Mouse (Mus musculus) limb, embryonic 14.5 days (tissue): ENCODE results near the gene Per3. TPM values are rescaled to one million over a fixed set of nuclear protein-coding genes. Genes with fewer than 3 reads are reported as not detected.
"Not testable (repeated sequence)": the region's sequence is repeated elsewhere in the genome, so short reads cannot be mapped to it uniquely, and the experiment has no call there.

Source experiments
- ATAC-seq: fragments of 200-750 bp; cut with Nextera tagmentation; 2 replicates; pipeline ENCODE4 v1.8.0; 2017; ENCODE audit warnings: low read depth, moderate number of reproducible peaks, moderate TSS enrichment; ENCODE audit not compliant: low FRiP score
- DNase-seq: peaks from one replicate; pipeline ENCODE4 v3.0.0-alpha.2; 2015; ENCODE audit warnings: low spot score
- H3K27ac ChIP-seq: fragments of 300-500 bp; sonication (generic); replicated peaks from 2 replicates; pipeline ENCODE4 v1.5.1; 2014; ENCODE audit warnings: low read depth, mild to moderate bottlenecking, low read length, moderate library complexity, mixed read lengths
- H3K27me3 ChIP-seq: fragments of 300-500 bp; sonication (generic); 2 replicates; pipeline ENCODE4 v1.6.1; 2014; ENCODE audit warnings: low read length, mixed read lengths; ENCODE audit not compliant: control insufficient read depth, insufficient read depth
- H3K36me3 ChIP-seq: fragments of 300-500 bp; sonication (generic); 2 replicates; pipeline ENCODE4 v1.6.1; 2014; ENCODE audit warnings: mild to moderate bottlenecking, low read length, moderate library complexity, mixed read lengths; ENCODE audit not compliant: control insufficient read depth, insufficient read depth
- H3K4me1 ChIP-seq: fragments of 300-500 bp; sonication (generic); 2 replicates; pipeline ENCODE4 v1.6.1; 2014; ENCODE audit warnings: antibody characterized with exemption, low read length, mixed read lengths; ENCODE audit not compliant: control insufficient read depth, insufficient read depth
- H3K4me2 ChIP-seq: fragments of 300-500 bp; sonication (generic); replicated peaks from 2 replicates; pipeline ENCODE4 v1.6.1; 2014; ENCODE audit warnings: low read depth, mild to moderate bottlenecking, low read length, moderate library complexity; ENCODE audit not compliant: severe bottlenecking
- H3K4me3 ChIP-seq: fragments of 300-500 bp; sonication (generic); replicated peaks from 2 replicates; pipeline ENCODE4 v1.5.1; 2014; ENCODE audit warnings: low read length
- H3K9ac ChIP-seq: fragments of 300-500 bp; sonication (generic); 2 replicates; pipeline ENCODE4 v1.6.1; 2014; ENCODE audit warnings: mild to moderate bottlenecking, low read depth, low read length, moderate library complexity; ENCODE audit not compliant: severe bottlenecking
- H3K9me3 ChIP-seq: fragments of 300-500 bp; sonication (generic); 2 replicates; pipeline ENCODE4 v1.6.1; 2016; ENCODE audit warnings: low read length; ENCODE audit not compliant: control insufficient read depth
- POLR2A ChIP-seq: fragments of 200-500 bp; IDR thresholded peaks from 2 replicates; pipeline ENCODE4 v1.8.0; 2012; ENCODE audit warnings: inconsistent platforms, mild to moderate bottlenecking, moderate library complexity, borderline replicate concordance; ENCODE audit not compliant: insufficient read depth, insufficient read length; ENCODE audit errors: extremely low read depth
- WGBS: fragments of 180-500 bp; shearing (Covaris S2); extraction: QIAGEN DNeasy Blood & Tissue Kit; methylation state at CpG from one replicate; pipeline ENCODE4 v1.1.7; 2014; 5-methylcytosine and 5-hydroxymethylcytosine counted together
- polyA plus RNA-seq, 2 experiments: library from polyadenylated mRNA; depleted of rRNA in 1 of 2; stranded (reverse) in 1 of 2; unstranded in 1 of 2; fragments of >200 nt; fragmentation: Nextera tagmentation in 1 of 2; extraction: Ambion mirVana in 1 of 2; gene quantifications; 2 replicates each; pipeline versions ENCODE4 v1.2.1 to v1.2.3; 2012 to 2014

Gene Per3
- polyA plus RNA-seq, 2 experiments, result 6.1 to 7.8 TPM

DNA sequence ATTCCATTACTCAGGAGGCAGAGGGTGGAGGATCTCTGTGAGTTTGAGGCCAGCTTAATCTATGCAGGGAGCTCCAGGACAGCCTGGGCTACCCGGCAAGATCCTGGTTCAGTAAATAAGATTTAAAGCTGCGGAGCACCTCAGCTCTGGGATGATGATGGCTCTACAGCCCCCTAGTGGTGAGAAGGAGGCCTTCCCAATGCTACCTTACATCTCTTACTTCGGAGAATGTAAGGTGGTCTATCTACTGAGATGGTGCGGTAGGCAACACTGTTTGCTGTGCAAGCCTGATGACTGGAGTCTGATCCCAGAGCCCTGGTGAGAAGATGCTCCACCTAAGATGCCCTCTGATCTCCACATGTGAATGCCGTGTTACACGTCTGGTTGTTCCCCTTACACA, 17.5 kb downstream of the Per3 start:
- Histone ChIP-seq H3K9me3 (no peaks in the 10 kb centered on the region), H3K4me2 (no peak overlapping the region), H3K36me3 (0 out of 2 replicates have a peak, but pooled peaks cover 9% of the 10 kb centered on the region), H3K4me1 (no peaks in the 10 kb centered on the region), H3K4me3 (no peak overlapping the region), H3K9ac (no peak overlapping the region; the same call in 1 of the 2 replicates), H3K27ac (no peak overlapping the region), H3K27me3 (no peaks in the 10 kb centered on the region)
- no peak for TF ChIP-seq POLR2A
- ATAC-seq (no peak), DNase-seq (peak; percentile 47)
- WGBS, result 50% methylated on average over 6 of the region's 6 CpGs

DNA sequence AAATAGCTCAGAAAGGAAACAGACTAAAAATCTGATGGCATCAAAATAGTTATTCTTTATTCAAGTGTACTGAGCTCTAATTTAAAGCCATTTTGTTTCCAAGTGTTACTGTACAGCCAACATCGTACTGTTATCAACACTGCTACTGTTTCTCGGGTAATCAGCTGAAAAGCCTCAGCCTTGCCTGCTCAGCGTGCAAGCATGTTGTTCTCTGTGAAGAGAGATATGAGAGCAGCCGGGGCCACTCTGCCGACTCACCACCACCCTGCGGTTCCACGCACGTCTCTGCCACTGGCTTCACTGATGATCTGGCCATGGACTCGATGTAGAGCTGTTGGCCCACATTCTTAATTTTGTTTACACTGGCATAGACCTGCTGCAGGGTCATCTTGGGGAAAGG, 20.3 kb downstream of the Per3 start:
- ATAC-seq (no peak), DNase-seq (no peak)
- no peak overlapping the region for H3K4me2 ChIP-seq
- no peak overlapping the region for H3K4me3 ChIP-seq
- WGBS, result 88% methylated on average over 9 of the region's 9 CpGs
- no peaks in the 10 kb centered on the region for H3K4me1 ChIP-seq
- H3K36me3 ChIP-seq, result 0 out of 2 replicates have a peak, but pooled peaks cover 9% of the 10 kb centered on the region
- H3K9ac ChIP-seq, result no peak overlapping the region
- no peaks in the 10 kb centered on the region for H3K27me3 ChIP-seq
- no peak for TF ChIP-seq POLR2A
- H3K27ac ChIP-seq, result no peak overlapping the region
- no peaks in the 10 kb centered on the region for H3K9me3 ChIP-seq

DNA sequence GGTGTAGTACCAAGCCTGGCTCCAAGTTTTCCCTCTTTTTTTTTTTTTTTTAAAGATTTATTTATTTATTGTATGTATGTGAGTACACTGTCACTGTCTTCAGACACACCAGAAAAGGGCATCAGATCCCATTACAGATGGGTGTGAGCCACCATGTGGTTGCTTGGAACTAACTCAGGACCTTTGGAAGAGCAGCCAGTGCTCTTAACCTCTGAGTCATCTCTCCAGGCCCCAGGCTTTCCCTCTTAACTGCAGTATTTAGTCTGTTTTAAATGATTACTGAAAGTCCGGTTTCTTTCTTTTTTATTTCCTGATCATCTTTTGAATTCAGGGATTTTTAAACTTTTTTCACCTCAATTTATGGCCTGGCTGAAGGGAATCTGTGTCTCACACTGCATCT, 27.1 kb downstream of the Per3 start:
- H3K9me3 ChIP-seq, H3K4me3 ChIP-seq, ATAC-seq, H3K4me2 ChIP-seq, DNase-seq, H3K27ac ChIP-seq, H3K9ac ChIP-seq, H3K4me1 ChIP-seq, H3K27me3 ChIP-seq: not testable (repeated sequence)
- peaks cover 19% of the 10 kb centered on the region for H3K36me3 ChIP-seq
- 84% methylated on average over 1 of the region's 1 CpGs for WGBS

- DNase-seq (no peak), ATAC-seq (no peak)
- Histone ChIP-seq H3K27me3 (no peaks in the 10 kb centered on the region), H3K4me2 (no peak overlapping the region), H3K9ac (no peak overlapping the region), H3K9me3 (no peaks in the 10 kb centered on the region), H3K4me3 (no peak overlapping the region), H3K27ac (no peak overlapping the region), H3K4me1 (no peaks in the 10 kb centered on the region), H3K36me3 (peaks cover 21% of the 10 kb centered on the region)
- no peak for TF ChIP-seq POLR2A
- 29% methylated on average over 10 of the region's 10 CpGs for WGBS
Observed at GRCm38 (mm10) chr4:151015946-151016345, 28.5 kb downstream of the Per3 start.

DNA sequence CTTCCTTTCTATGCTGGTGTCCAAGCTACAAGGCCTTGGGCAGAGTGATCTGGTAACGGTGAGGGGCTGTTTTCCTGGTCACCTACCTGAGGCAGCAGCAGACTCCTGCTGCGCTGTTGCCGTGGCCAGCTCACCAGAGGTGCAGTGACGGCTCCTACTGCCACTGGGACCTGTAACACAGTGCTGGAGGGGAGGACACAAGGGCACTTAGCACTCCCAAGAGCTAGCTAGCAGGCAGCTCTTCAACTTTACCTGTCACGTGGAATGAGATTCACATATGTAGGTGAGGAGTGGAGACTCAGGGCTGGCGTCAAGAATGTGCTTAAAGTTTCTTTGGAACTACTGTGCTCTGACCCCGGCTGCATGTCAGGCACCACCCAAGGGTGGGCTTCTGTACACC, 34.1 kb downstream of the Per3 start:
- 83% methylated on average over 7 of the region's 7 CpGs for WGBS
- Histone ChIP-seq H3K4me1 (no peaks in the 10 kb centered on the region), H3K9ac (no peak overlapping the region), H3K27ac (no peak overlapping the region), H3K9me3 (no peaks in the 10 kb centered on the region), H3K36me3 (peaks cover 18% of the 10 kb centered on the region), H3K4me3 (no peak overlapping the region), H3K27me3 (no peaks in the 10 kb centered on the region), H3K4me2 (no peak overlapping the region)
- DNase-seq (no peak), ATAC-seq (no peak)
- no peak for TF ChIP-seq POLR2A

DNA sequence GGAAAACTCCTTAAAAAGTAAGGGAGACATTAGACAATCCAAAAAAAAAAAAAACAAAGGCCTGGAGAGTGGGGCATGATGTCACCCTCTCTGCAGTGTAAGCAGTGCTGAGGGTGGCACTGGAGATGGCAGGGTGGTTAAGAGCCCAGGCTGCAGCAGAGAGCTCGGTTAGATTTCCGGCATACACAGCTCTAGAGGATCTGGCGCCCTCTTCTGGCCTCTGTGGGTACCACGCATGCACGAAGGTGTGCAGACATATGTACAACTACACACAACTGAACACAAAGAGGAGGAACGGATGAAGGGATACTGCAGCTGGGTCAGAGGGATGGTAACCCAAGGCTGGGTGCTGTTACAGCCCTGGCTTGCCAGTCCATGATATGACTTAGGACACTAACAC, 37.5 kb downstream of the Per3 start:
- DNase-seq (no peak), ATAC-seq (no peak)
- no peaks in the 10 kb centered on the region for H3K27me3 ChIP-seq
- H3K36me3 ChIP-seq, result peaks cover 13% of the 10 kb centered on the region
- WGBS, result 45% methylated on average over 6 of the region's 6 CpGs
- H3K9me3 ChIP-seq, result no peaks in the 10 kb centered on the region
- H3K27ac ChIP-seq, result no peak overlapping the region
- H3K9ac ChIP-seq, result no peak overlapping the region
- no peak overlapping the region for H3K4me3 ChIP-seq
- H3K4me1 ChIP-seq, result no peaks in the 10 kb centered on the region
- no peak for TF ChIP-seq POLR2A
- H3K4me2 ChIP-seq, result no peak overlapping the region
